Mouse (Mus musculus) limb, embryonic 15.5 days (tissue): ENCODE measurements around the gene Vstm2l. TPM values are rescaled to one million over a fixed set of nuclear protein-coding genes. Genes with fewer than 3 reads are reported as not detected.

ENCODE experiments used
- ATAC-seq: fragments of 200-750 bp; cut with Nextera tagmentation; 2 replicates; pipeline ENCODE4 v1.8.0; 2017; ENCODE audit warnings: low read depth, moderate TSS enrichment; ENCODE audit not compliant: insufficient number of reproducible peaks, low FRiP score, low TSS enrichment
- H3K27ac ChIP-seq: fragments of 300-500 bp; sonication (generic); 2 replicates; pipeline ENCODE4 v1.5.1; 2015; ENCODE audit warnings: moderate library complexity, mild to moderate bottlenecking, inconsistent platforms
- H3K27me3 ChIP-seq: fragments of 300-500 bp; sonication (generic); 2 replicates; pipeline ENCODE4 v1.6.1; 2015; ENCODE audit warnings: inconsistent platforms
- H3K36me3 ChIP-seq: fragments of 300-500 bp; sonication (generic); 2 replicates; pipeline ENCODE4 v1.6.1; 2015; ENCODE audit warnings: inconsistent platforms
- H3K4me1 ChIP-seq: fragments of 300-500 bp; sonication (generic); 2 replicates; pipeline ENCODE4 v1.6.1; 2015; ENCODE audit warnings: inconsistent platforms
- H3K4me2 ChIP-seq: fragments of 300-500 bp; sonication (generic); 2 replicates; pipeline ENCODE4 v1.6.1; 2015; ENCODE audit warnings: mild to moderate bottlenecking, inconsistent platforms
- H3K4me3 ChIP-seq: fragments of 300-500 bp; sonication (generic); 2 replicates; pipeline ENCODE4 v1.5.1; 2015; ENCODE audit warnings: mild to moderate bottlenecking, inconsistent platforms
- H3K9ac ChIP-seq: fragments of 300-500 bp; sonication (generic); 2 replicates; pipeline ENCODE4 v1.6.1; 2015; ENCODE audit warnings: inconsistent platforms
- H3K9me3 ChIP-seq: fragments of 300-500 bp; sonication (generic); 2 replicates; pipeline ENCODE4 v1.6.1; 2016; ENCODE audit warnings: inconsistent platforms
- WGBS: fragments of 180-500 bp; shearing (Covaris S2); methylation state at CpG from one replicate; pipeline ENCODE4 v1.1.7; 2015; 5-methylcytosine and 5-hydroxymethylcytosine counted together
- polyA plus RNA-seq: library from polyadenylated mRNA; unstranded; fragments of >200 nt; fragmentation: Nextera tagmentation; extraction: Ambion mirVana; gene quantifications from 2 replicates; pipeline ENCODE4 v1.2.1, GENCODE M21; 2015

The Vstm2l gene
- polyA plus RNA-seq, 1 experiment from 2014 or later: 0.10 TPM

GRCm38 (mm10) chr2:157975595-157975994 is 61.1 kb downstream of the Vstm2l start:
- Histone ChIP-seq H3K4me1 (peaks cover 15% of the 10 kb centered on the region), H3K9ac (no peak overlapping the region), H3K36me3 (no peaks in the 10 kb centered on the region), H3K27ac (no peak overlapping the region), H3K4me2 (no peak overlapping the region), H3K9me3 (no peaks in the 10 kb centered on the region), H3K27me3 (peaks cover 9% of the 10 kb centered on the region), H3K4me3 (no peak overlapping the region)
- ATAC-seq: no peak
- 2% methylated on average over 7 of the region's 7 CpGs for WGBS

GRCm38 (mm10) chr2:157979241-157979640 is 64.8 kb downstream of the Vstm2l start:
- Histone ChIP-seq H3K4me1 (peaks cover 15% of the 10 kb centered on the region), H3K36me3 (peaks cover 16% of the 10 kb centered on the region), H3K27ac (no peak overlapping the region), H3K4me2 (no peak overlapping the region), H3K9me3 (no peaks in the 10 kb centered on the region), H3K27me3 (peaks cover 4% of the 10 kb centered on the region; the same call in 1 of the 2 replicates), H3K4me3 (no peak overlapping the region), H3K9ac (no peak overlapping the region)
- 68% methylated on average over 5 of the region's 5 CpGs for WGBS
- ATAC-seq: no peak

GRCm38 (mm10) chr2:157982727-157983126 is 68.3 kb downstream of the Vstm2l start:
- 79% methylated on average over 3 of the region's 3 CpGs for WGBS
- ATAC-seq: no peak
- Histone ChIP-seq H3K36me3 (peaks cover 26% of the 10 kb centered on the region), H3K9me3 (no peaks in the 10 kb centered on the region), H3K9ac (no peak overlapping the region), H3K4me3 (no peak overlapping the region), H3K27me3 (no peaks in the 10 kb centered on the region), H3K27ac (no peak overlapping the region), H3K4me2 (no peak overlapping the region), H3K4me1 (no peaks in the 10 kb centered on the region)

- ATAC-seq: no peak
- Histone ChIP-seq H3K36me3 (peaks cover 26% of the 10 kb centered on the region), H3K27ac (no peak overlapping the region), H3K9ac (no peak overlapping the region), H3K9me3 (no peaks in the 10 kb centered on the region), H3K4me1 (no peaks in the 10 kb centered on the region), H3K4me3 (no peak overlapping the region), H3K27me3 (no peaks in the 10 kb centered on the region), H3K4me2 (no peak overlapping the region)
- WGBS: 86% methylated on average over 4 of the region's 4 CpGs
These were observed 68.8 kb downstream of the Vstm2l start for GRCm38 (mm10) chr2:157983276-157983675.

GRCm38 (mm10) chr2:157985611-157986010 is 71.2 kb downstream of the Vstm2l start:
- Histone ChIP-seq H3K27me3 (no peaks in the 10 kb centered on the region), H3K4me2 (no peak overlapping the region), H3K4me1 (no peaks in the 10 kb centered on the region), H3K9ac (no peak overlapping the region), H3K36me3 (peaks cover 41% of the 10 kb centered on the region), H3K27ac (no peak overlapping the region), H3K9me3 (no peaks in the 10 kb centered on the region), H3K4me3 (no peak overlapping the region)
- WGBS: 77% methylated on average over 4 of the region's 4 CpGs
- no peak for ATAC-seq

- no peak overlapping the region for H3K4me2 ChIP-seq
- H3K36me3 ChIP-seq: peaks cover 41% of the 10 kb centered on the region
- no peaks in the 10 kb centered on the region for H3K27me3 ChIP-seq
- H3K9ac ChIP-seq: no peak overlapping the region
- 82% methylated on average over 6 of the region's 6 CpGs for WGBS
- H3K4me1 ChIP-seq: no peaks in the 10 kb centered on the region
- no peak overlapping the region for H3K27ac ChIP-seq
- no peak for ATAC-seq
- H3K9me3 ChIP-seq: no peaks in the 10 kb centered on the region
- H3K4me3 ChIP-seq: no peak overlapping the region
These were observed 71.8 kb downstream of the Vstm2l start for GRCm38 (mm10) chr2:157986235-157986634.

GRCm38 (mm10) chr2:157988416-157989190 is 74.2 kb downstream of the Vstm2l start:
- Histone ChIP-seq H3K9me3 (no peaks in the 10 kb centered on the region), H3K4me2 (no peak overlapping the region), H3K27me3 (no peaks in the 10 kb centered on the region), H3K36me3 (peaks cover 50% of the 10 kb centered on the region), H3K27ac (no peak overlapping the region), H3K4me3 (no peak overlapping the region), H3K4me1 (no peaks in the 10 kb centered on the region), H3K9ac (no peak overlapping the region)
- no peak for ATAC-seq
- WGBS: 72% methylated on average over 7 of the region's 7 CpGs

GRCm38 (mm10) chr2:157989946-157990345 is 75.5 kb downstream of the Vstm2l start:
- Histone ChIP-seq H3K4me2 (no peak overlapping the region), H3K4me1 (no peaks in the 10 kb centered on the region), H3K4me3 (no peak overlapping the region), H3K9me3 (no peaks in the 10 kb centered on the region), H3K36me3 (peaks cover 60% of the 10 kb centered on the region), H3K27me3 (no peaks in the 10 kb centered on the region), H3K27ac (no peak overlapping the region), H3K9ac (no peak overlapping the region)
- ATAC-seq: no peak
- WGBS: 76% methylated on average over 2 of the region's 2 CpGs

- H3K4me3 ChIP-seq: no peak overlapping the region
- no peak overlapping the region for H3K27ac ChIP-seq
- WGBS: 58% methylated on average over 6 of the region's 6 CpGs
- no peak for ATAC-seq
- H3K36me3 ChIP-seq: peaks cover 68% of the 10 kb centered on the region
- no peaks in the 10 kb centered on the region for H3K4me1 ChIP-seq
- no peaks in the 10 kb centered on the region for H3K9me3 ChIP-seq
- H3K27me3 ChIP-seq: no peaks in the 10 kb centered on the region
- no peak overlapping the region for H3K9ac ChIP-seq
- no peak overlapping the region for H3K4me2 ChIP-seq
These were observed 76.6 kb downstream of the Vstm2l start for GRCm38 (mm10) chr2:157991026-157991425.

- no peak for ATAC-seq
- no peak overlapping the region for H3K9ac ChIP-seq
- no peak overlapping the region for H3K4me2 ChIP-seq
- WGBS: 84% methylated on average over 4 of the region's 4 CpGs
- no peaks in the 10 kb centered on the region for H3K9me3 ChIP-seq
- no peaks in the 10 kb centered on the region for H3K4me1 ChIP-seq
- no peak overlapping the region for H3K4me3 ChIP-seq
- no peaks in the 10 kb centered on the region for H3K27me3 ChIP-seq
- H3K36me3 ChIP-seq: peaks cover 73% of the 10 kb centered on the region
- no peak overlapping the region for H3K27ac ChIP-seq
These were observed 78.0 kb downstream of the Vstm2l start for GRCm38 (mm10) chr2:157992501-157992900.
